Mouse (Mus musculus): ENCODE measurements around the gene Wwp2.
"Not testable (repeated sequence)": the region's sequence is repeated elsewhere in the genome, so short reads cannot be mapped to it uniquely, and the experiment has no call there.

Gene Wwp2

DNA sequence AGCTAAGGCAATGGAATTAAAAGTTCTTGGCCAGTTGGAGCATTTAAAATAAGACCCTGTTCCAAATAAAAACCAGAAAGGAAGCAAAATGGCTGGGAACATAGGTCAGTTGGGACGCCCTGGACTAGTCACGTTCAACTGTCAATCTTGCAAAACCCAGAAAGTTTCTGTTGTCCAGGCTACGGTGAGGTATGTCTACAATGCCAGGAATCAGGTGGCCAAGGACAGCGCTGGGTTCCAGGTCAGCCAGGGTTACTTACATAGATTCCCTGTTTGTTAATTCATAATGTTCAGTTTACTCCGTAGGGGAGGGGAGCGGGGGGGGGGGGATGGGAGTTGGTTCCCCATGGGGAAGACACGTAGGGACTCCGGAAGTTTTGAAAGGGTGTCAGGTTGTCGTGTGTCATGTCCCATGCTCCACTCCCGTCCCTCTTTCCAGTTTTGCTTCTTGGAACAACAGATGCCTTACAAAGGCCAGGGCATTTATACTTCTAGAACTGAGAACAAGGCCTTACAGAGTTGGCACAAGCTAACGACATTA lies 674 bp upstream of the Wwp2 start:
- DNase-seq = no peak

DNA sequence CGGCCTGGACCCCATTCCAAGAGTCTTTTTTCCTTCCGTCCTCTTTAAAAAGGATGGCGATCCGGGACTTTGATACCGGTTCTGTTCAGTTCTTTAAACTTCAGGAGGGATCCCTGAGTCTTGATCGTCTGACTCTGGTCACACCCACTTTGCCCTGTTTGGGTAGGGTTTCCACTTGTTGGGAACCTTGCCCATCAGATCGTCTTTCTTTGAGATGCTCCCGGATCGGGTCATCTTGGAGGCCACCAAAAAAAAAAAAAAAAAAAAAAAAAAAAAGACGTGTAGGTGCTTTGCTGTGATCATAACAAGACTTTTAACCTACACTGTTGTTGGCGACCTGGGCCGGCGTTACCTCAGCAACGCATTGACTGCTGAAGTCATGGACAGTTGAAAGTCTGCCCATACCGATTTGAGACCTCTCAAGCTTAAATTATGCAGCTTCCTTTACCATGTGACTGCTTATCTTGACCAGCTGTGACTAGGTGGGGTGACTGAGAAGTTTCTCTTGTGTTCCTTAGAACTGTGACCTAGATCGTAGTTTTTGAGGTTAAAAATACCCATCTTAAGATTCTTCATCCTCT lies 766 bp downstream of the Wwp2 start:
- DNase-seq = no peak

DNA sequence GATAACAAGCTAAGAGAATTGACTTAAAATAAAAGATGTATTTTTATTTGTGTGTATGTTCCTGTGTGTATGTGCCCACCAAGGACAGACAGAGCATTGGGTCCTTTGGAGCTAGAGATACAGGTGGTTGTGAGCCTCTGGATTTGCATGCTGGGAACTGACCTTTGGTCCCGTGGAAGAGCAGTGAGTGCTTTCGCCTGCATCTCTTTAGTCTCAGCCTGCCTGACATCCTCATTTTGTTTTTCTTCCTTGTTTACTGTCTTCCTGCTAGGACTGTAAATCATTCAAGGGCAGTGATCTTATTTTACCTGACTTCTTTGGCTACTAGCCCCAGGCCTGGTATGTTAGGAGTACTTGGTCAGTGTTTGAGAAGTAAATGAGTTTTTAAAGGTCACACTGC lies 1.5 kb downstream of the Wwp2 start:
- DNase-seq = no peak

DNA sequence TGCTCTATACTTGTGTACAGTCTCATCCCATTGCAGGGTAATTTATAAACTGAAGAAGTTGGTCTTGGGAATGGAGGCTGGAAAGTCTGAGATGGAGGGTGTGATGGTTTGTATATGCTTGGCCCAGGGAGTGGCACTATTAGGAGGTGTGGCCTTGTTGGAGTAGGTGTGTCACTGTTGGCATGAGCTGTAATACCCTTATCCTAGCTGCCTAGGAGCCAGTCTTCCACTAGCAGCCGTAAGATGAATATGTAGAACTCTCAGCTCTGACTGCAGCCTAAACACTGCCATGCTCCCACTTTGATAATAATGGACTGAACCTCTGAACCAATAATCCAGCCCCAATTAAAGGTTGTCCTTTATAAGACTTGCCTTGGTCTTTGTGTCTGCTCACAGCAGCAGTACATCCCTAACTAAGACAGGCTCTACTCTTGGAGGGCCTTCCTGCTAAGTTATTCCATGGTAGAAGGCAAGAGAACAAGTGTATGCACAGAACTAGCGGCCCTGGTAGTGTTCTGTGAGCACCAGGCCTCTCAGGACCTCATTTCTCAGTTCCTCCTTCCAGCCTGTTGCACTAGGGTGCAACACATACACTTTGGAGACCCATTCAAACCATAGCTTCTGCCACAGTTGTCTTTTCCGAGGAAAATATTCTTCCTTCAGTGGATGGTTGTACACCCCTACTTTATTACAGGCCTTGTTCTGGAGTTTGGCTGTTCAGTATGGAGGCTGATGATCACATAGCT lies 3.9 kb downstream of the Wwp2 start:
- DNase-seq = no peak

DNA sequence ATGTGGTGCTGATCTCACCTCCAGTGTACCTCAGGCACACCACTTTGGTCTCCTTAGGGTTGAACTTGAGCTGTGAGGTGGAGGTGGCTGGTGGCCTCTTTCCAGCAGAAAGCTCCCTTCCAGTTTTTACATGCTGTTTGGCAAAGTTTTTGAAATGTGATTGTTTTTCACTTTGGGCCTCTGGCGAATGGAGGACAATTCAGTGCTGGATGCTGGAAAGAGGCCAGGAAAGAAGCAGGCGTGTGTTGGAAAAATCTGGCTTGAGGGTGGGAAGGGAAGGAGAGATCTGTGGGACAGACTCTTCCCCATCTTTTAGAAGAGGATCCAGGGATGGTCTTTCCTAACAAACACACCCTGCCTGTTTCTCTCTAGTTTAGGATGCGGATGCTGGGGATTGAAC lies 8.5 kb downstream of the Wwp2 start:
- no peak for DNase-seq

DNA sequence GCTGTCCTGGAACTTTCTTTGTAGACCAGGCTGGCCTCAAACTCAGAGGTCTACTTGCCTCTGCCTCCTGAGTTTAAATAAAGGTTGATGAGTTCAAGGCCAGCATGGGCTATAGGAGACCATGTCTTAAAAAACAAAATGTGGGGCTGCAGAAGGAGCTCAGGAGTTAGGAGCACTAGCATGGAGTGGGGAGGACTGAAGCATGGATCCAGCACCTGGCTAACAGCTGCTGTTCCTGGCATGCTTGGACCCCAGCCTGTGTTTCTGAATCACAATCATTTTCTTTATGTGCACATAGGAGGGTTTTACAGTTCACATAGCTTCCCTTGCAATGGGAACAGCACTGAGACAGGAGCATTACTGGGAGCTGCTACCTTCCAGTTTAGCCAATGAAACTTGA lies 11.5 kb downstream of the Wwp2 start:
- no peak for DNase-seq

DNA sequence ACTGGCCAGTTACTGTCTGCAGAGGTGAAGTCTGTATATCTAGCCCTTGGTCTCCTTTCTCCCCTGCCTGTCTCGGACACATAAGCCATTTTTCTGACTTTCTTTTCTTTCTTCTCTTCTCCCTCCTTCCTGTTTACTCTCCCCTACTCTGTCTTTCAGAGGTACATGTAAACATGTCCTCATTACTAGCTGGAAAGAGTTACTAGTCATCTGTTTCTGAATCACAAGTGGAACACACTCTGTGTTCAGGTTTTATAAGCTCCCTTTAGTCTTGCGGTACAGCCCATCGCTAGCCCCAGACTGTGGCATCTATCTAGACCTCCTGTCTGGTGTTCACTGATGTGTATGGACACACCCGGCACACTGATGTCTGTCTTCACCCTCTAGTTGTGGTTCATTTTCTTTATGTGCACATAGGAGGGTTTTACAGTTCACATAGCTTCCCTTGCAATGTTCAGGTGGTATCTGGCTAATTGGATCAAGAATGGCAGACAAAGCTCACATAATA lies 12.3 kb downstream of the Wwp2 start:
- DNase-seq = no peak

DNA sequence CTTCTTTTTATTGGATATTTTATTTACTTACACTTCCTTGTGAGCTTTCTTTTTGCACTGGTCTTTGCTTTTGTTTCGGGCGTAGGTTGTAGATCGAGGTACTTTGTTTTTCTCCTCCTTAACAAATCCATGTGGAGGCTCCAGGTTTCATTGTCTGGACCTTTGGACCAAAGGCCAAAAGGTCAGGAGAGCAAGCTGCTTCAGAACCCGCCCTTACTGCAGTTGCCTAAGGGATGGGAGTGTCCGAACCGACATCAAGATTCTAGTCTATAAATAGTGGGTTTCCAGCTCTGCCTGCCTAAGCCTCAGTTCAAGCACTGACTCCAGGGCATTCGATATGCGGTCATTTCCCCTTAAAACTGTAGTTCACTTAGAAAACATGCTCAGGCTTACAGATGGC lies 13.0 kb downstream of the Wwp2 start:
- no peak for DNase-seq

DNA sequence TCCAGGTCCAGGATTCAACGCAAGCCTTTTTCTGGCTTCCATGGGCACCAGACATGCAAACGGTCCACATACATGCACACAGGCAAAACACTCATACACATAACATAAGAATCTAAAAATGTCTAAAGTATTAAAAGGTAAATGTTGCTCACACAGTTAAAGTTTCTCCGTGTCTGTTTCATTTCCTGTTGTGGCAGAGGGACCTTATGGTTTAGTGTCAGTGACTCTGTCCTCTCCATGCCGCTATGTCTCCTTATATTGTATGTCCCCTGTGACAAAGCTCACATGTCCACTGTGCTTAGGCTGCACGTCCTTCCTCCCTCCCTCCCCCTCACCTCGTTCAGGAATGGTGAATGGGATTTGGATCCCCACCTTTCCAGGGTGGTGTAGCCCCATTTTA lies 13.5 kb downstream of the Wwp2 start:
- no peak for DNase-seq

DNA sequence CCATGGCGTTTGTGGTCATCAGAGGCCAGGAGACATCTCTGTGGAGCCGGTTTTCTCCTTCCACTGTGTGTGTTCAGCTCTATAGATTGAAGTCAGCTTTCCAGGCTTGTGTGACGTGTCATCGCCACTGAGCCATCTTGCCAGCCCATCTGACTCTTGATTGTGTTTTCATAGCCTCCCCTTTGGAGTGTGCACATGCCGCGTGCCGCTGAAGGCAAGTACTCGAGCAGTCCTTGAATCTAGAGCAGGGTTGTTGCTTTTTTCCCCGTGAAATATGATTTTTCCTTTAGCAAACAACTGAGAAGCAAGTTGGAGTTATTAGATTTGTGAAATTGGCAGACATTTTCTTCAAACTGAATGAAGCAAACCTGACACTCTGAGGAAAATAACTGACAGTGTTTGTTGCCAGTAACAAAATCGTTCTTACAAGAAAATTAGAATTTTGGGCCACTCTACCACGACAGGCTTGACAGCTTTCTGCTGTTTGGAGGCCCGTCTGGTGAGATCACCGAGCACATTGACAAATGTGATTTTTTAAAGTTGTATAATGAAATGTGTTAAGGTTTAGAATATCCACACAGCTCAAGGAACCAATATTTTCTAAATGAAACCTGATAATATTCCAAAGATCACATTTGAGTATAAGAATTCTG lies 15.4 kb downstream of the Wwp2 start:
- DNase-seq = no peak

DNA sequence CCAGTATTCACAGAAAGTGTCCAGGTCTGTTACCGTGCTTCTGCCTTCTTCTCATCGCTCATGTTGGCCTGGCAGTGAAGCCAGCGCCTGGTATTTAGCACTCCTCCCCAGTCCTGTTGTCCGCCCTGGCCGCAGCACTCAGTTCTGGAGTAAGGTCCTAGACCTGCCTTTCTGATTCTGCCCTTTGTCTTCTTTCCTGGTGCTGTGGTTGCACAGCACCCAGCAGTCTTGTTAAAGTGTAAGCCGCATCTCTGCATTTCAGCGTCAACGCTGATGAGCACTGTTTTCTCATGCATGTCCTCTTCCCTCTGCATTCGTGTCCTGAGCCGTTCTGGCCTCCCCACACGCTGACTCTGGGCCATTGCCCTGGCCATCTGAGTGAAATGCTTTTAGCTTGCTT lies 17.2 kb downstream of the Wwp2 start:
- no peak for DNase-seq

DNA sequence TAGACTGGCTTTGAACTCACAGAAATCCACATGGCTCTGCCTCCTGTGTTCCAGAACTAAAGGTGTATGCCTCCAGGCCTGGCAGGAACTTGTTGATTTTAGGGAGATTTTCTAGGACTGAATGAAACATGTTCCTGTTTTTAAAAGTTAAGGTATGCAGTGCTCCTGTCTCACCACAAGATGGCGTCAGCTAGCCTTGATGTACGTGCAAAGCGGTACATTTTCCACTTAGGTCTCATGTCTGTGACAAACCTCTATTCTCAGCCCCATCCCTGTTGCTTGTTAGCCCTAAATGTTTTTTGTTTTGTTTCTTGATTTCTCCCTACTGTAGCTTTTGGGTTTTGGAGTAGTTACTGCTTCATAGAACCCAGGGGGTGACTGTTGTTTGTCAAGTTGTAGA lies 19.1 kb downstream of the Wwp2 start:
- DNase-seq = no peak

DNA sequence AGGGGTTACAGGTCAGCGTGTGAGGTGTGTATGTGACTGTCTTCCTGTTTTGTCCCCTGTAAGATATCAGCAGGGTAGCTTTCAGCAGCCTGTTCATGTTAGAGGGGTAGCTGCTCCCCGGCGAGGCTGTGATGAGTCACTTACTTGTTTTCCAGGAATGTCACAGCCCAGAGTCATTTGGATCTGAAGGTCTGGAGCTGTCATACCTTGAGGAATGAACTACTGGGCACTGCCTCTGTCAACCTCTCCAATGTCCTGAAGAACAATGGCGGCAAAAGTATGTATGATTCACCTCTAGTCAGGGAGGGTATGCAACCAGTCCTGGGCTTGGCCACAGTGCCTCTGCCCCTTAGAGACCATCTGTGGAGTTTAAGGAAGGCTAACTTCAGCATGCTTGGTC lies 21.6 kb downstream of the Wwp2 start:
- no peak for DNase-seq

DNA sequence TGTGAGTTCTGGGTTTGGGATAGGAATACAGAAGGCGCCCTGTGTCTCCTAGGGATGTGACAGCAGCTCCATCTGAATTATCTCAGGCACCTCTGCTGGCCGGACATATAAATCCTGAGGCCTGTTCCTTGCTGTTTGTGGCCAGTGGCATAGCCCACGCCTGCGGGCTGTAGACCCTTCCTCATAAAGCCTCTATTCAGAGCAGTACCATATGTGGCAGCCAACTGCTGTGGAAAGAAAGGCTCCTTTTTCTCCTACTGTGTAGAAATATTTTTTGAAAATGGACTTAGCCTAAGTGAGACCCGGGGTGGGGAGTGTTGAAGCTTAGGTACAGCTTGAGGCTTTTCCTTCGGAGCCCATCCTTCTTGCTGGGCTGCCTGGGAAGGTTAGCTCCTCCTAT lies 22.1 kb downstream of the Wwp2 start:
- no peak for DNase-seq

DNA sequence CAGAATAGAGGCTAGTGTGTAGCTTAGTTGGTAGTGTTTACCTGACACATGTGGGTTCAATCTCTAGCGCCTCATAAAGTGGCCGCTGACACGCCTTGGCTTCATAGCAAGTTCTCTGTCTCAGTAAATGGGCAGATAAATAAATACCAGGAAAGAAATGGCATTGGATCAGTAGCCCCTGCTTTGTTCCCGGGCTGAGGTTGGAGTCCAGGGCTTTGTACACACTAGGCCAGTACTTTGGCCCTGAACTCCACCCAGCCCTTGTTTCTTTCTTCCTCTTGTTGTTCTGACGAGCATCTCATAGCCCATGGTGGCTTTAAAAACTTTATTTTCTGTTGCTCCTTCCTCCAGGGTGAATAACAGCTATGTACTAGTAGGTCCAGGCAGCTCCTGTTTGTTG lies 26.3 kb downstream of the Wwp2 start:
- DNase-seq = no peak

DNA sequence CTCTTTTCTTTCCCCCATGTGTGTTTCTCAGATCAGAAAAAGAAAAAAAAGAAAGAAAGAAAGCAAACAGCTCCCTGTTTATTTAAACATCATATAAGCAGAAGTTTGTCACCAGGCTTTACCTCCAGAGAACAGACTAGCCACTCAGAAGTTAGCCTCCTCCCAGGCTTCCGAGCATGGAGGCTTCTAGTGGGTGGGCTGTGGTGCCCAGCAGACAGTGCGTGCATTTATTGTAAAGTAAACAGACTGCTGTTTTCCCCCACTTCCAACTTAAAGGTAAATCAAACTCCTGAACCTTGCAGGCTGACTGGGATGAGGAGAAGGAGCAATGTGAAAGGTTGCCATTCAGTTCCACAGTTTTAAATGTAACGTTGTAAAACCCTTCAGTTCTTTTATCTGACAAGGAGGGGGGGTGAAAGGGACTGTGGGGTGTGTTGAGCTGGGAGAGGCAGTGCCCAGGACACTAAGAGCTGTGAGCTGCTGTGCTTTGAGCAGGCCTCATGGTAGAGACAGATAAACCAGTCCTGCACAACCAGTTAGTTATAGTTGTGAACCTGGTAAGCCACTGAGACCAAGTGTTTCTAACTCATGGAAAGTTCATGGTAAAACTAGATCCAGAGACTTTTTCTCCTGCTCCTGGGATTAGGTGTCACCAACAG lies 29.3 kb downstream of the Wwp2 start:
- no peak for DNase-seq

DNA sequence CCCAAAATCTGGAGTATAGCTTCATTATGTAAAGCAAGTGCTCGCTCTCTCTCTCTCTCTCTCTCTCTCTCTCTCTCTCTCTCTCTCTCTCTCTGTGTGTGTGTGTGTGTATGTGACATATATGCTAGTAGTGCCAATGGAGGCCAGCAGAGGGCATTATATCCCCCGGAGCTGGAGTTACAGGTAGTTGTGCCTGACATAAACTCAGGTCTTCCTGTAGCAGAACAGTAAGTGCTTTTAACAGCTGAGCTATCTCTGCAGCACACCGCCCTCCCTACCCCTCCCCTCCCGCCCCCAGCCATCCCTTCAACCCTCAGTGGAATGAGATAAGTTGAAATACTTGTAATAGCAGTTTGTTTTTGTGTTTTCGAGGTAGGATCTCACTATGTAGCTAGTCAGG lies 30.5 kb downstream of the Wwp2 start:
- DNase-seq = no peak

DNA sequence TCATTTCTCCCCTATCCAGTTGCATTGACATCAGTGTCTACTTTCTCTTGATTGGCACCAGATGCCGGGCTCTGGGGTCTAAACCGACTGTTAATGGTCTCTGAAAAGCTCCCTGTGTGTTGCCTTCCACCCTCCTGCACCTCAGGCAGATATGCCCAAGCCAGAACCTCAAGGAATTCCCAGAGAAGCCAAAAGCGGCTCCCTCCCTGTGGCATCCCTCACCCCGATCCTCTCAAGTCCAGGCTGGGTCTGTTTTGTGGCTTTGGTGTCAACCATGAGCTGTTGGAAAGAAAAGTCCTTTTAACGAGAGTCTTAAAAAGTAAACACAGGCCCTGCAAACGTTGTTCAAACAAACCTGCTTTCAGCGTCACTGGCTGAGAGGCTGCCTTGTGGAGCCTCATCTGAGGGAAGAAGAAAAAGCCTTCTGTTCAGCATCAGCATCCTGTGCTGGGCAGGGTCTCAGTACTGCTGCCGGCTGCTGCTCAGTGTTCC lies 32.7 kb downstream of the Wwp2 start:
- no peak for DNase-seq

DNA sequence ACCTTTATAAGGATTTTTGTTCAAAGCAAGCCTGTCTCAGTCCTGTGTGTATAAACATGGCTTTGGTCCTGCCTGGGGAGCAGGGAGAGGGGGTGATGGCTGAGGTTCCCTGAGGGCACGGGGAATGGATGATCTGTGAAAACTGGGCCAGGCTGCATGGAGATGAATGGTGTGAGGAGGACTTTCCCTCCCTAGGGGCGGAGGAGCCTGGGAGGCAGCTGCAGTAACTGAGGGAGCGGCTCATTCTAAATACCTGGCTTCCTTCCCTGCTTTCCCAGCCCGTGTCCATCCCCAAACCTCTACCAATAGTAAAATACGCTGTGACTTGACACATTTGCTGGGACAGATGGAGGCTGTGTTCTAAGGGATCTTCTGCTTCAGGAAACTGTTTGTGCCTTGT lies 34.1 kb downstream of the Wwp2 start:
- no peak for DNase-seq

DNA sequence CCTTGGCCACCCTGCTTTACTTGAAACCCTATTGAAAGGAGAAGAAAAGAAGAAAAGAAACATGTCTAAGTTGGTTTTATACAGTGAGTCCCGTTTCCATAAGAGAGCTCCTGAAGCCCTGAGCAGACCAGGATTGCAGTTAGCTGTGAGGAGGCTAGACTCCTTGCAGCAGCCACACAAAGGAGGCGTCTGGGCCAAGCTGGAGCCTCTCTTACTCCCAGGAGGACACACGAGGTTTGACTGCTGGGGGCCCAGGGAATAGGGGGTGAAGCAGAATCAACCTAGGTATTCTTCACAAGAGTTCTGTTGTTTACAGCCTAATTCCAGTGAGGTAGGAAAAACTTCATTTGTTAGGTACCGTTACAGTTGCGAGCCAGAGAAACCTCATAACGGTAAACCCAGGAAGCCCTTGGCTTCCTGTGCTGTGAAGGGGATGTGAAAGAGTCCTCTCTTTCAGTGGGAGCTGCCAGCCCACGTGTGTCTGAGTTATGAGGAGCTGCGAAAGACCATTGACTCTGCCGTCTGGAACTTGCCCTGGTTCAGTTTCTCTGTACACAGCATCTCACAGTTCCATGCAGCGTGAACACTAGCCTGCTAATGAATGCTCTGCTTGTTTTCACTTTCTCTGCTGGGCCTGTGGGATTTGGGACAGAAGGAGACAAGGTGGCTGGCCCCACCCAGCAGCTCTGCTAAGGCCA lies 36.4 kb downstream of the Wwp2 start:
- no peak for DNase-seq

DNA sequence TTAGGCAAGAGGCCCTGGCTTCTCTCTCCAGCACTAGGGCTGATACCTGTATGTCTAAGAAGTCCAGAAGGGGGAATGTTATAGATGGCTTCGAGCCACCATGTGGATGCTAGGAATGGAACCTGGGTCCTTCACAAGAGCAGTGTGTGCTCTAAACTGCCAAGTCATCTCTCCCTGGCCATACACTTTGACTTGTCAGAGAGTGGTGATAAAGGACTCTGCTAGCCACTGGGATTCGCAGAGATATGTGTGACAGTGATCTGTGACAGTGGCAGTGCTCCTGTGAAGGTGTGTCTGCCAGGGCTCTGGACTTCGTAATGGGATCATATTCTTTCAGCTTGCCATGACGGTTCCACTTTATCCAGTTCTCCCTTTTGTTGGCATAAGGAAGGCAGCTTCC lies 37.2 kb downstream of the Wwp2 start:
- DNase-seq = no peak

DNA sequence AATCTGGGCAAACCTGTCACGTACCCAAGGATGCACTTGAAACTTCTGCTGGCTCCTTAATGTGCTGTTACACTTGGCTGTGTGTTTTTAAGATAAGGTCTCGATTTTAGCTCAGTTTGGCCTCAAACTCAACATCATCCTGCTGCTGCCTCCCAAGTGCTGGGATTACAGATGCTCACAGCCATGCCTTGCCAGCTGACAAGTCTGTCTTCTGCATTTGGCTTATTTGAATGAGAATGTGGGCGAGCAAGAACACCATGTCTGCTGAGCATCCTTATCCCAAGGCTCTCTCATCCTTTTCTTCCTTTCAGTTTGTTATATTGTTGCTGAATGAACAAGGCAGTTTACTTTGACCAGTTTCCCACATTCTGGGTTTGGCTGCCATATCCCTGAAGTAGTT lies 39.4 kb downstream of the Wwp2 start:
- no peak for DNase-seq

DNA sequence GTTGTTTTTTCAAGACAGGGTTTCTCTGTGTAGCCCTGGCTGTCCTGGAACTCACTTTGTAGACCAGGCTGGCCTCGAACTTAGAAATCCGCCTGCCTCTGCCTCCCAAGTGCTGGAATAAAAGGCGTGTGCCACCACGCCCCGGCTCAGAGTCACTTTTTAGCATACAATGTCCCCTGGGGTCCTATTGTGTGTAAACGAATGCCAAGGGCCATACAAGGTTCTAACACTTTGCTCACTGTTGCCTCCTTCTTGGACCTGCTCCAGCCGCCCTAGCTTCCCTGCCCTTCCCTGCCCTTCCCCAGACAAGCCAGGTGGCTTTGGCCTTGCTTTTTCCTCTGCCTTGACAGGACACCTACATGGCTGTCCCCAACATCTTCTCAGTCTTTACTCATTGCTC lies 40.6 kb downstream of the Wwp2 start:
- DNase-seq = not testable (repeated sequence)
